Mouse (Mus musculus): ENCODE measurements around the gene Manbal. TPM values are rescaled to one million over a fixed set of nuclear protein-coding genes. Genes with fewer than 3 reads are reported as not detected.

Manbal gene
- polyA plus RNA-seq, 1 experiment from 2014 or later, result 35.9 TPM

DNA sequence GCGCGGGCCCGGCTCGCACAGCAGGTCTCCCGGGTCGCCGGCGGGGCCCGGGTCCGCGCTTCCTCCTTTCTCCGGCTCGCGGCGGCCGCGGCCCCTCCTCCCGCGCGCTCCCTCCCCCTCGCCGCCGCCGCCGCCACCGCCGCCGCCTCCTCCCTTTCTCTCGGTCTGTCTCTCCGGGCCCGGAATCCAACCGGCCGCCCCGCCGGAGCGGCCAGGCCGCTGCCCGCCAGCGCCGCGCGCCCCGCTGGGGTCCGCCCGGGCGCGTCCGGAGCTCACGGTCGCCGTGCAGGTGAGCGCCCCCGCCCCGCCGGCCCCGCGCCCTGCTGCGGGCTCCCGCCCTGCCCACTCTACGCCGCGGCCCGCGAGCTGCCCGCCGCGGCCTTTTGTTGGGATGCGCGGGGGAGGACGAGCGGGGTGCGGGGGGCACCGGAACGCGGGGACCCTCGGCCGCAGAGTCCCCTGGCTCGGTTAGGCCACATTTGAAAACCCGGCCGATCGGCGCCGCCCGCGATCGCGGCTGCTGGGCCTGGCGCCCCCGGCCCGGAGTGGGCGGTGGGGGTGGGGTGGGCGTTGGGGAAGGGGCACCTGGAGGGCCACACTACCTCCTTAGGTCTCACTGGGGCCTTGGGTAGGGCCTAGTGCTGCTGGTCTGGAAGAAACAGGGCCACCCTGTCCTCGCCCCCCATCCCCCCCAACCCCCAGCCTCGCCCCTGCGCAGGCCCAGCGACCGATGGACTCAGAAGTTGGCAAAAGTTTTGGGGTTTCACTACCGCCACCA, 56.9 kb downstream of the Manbal start:
- H3K36me3 ChIP-seq (ENCODE audit: control insufficient read depth, insufficient read depth, low read length), result no peaks in the 10 kb centered on the region
- peak overlapping the region; percentile 91 for H3K4me3 ChIP-seq (ENCODE audit: low read depth, low read length)
- peak overlapping the region; percentile 72 for H3K27ac ChIP-seq (ENCODE audit: low read depth, low read length)
- H3K27me3 ChIP-seq (ENCODE audit: control insufficient read depth, insufficient read depth, low read length), result no peaks in the 10 kb centered on the region; the same call in 1 of the 2 replicates
- ATAC-seq (ENCODE audit: low FRiP score) (peak; percentile 53), DNase-seq (ENCODE audit: low spot score, missing footprints) (no peak)
- H3K4me2 ChIP-seq, result peak overlapping the region; percentile 62
- H3K9ac ChIP-seq (ENCODE audit: low read length), result peak overlapping the region; percentile 99
- WGBS, result under 1% methylated on average over 56 of the region's 98 CpGs
- H3K4me1 ChIP-seq (ENCODE audit: control insufficient read depth, insufficient read depth, low read length), result peaks cover 32% of the 10 kb centered on the region
- H3K9me3 ChIP-seq (ENCODE audit: control insufficient read depth, low read length), result no peaks in the 10 kb centered on the region

DNA sequence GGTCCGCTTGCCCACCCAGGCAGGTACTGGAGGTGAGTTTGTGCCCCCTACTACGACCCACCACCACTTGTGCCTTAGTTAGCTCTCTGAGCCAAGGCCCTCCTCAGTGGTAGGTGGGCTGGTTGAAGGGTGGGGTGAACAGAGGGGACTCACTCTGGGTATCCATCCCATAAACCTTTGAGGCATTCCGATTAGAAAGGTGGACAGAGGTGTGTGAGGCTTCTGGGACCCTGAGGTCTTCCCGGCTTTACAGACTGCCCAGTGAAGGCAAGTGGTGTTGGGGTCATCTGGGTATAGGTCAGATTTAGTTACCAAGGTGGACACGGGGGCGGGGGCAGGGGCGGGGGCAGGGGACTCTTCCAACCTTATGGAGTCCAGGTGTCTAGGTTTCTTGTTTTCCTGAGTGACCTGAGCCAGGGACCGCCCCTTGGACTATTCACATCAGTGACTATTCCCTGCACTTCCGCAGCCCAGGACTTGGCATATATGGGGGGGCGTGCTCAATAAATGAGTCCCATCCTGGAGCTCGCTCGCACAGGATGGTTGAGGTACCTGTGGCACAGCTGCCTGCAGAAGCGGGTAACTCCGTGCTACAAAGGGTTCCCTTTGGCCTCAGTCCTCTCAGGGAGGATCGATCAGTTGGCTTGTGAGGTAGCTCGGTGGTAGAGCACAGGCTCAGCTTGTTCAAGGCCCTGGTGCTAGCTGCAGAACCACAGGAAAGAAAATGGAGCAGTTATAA, 57.7 kb downstream of the Manbal start:
- H3K27me3 ChIP-seq (ENCODE audit: control insufficient read depth, insufficient read depth, low read length), result no peaks in the 10 kb centered on the region; the same call in 1 of the 2 replicates
- H3K36me3 ChIP-seq (ENCODE audit: control insufficient read depth, insufficient read depth, low read length), result no peaks in the 10 kb centered on the region
- 75% methylated on average over 16 of the region's 16 CpGs for WGBS
- H3K4me1 ChIP-seq (ENCODE audit: control insufficient read depth, insufficient read depth, low read length), result peaks cover 32% of the 10 kb centered on the region
- peak overlapping the region; percentile 72; the same call in 1 of the 2 replicates for H3K27ac ChIP-seq (ENCODE audit: low read depth, low read length)
- ATAC-seq (ENCODE audit: low FRiP score), result peak; percentile 22
- peak overlapping the region; percentile 91 for H3K4me3 ChIP-seq (ENCODE audit: low read depth, low read length)
- peak; percentile 93 for DNase-seq (ENCODE audit: low spot score, missing footprints)
- H3K9ac ChIP-seq (ENCODE audit: low read length), result peak overlapping the region; percentile 99
- H3K9me3 ChIP-seq (ENCODE audit: control insufficient read depth, low read length), result no peaks in the 10 kb centered on the region
- peak overlapping the region; percentile 62 for H3K4me2 ChIP-seq

DNA sequence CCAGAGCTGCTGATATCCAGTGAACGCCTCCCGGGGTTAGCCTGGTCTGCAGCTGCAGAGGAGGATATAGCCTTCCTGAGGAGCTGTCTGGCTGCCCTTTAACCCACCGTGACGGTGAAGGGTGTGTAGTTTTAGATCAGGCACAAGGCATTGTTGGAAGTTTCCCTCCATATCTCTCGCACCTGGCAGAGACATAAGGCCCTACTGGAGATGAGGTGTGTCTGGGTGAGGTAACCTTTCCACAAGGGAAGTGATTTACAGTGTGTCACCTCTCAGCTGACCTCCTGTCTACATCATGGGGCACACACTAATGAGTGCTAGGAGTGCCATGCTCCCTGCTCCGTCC, 58.2 kb downstream of the Manbal start:
- peaks cover 2% of the 10 kb centered on the region; the same call in 1 of the 2 replicates for H3K36me3 ChIP-seq (ENCODE audit: control insufficient read depth, insufficient read depth, low read length)
- no peak overlapping the region for H3K27ac ChIP-seq (ENCODE audit: low read depth, low read length)
- 84% methylated on average over 6 of the region's 6 CpGs for whole genome bisulfite sequencing
- H3K27me3 ChIP-seq (ENCODE audit: control insufficient read depth, insufficient read depth, low read length), result no peaks in the 10 kb centered on the region; the same call in 1 of the 2 replicates
- H3K4me2 ChIP-seq, result peak overlapping the region; percentile 62
- peak; percentile 81 for DNase-seq (ENCODE audit: low spot score, missing footprints)
- H3K4me1 ChIP-seq (ENCODE audit: control insufficient read depth, insufficient read depth, low read length), result peaks cover 32% of the 10 kb centered on the region
- H3K9ac ChIP-seq (ENCODE audit: low read length), result peak overlapping the region; percentile 12; the same call in 1 of the 2 replicates
- H3K4me3 ChIP-seq (ENCODE audit: low read depth, low read length), result 0 out of 2 replicates have a peak overlapping the region, but pooled peaks have one; percentile 91
- no peaks in the 10 kb centered on the region for H3K9me3 ChIP-seq (ENCODE audit: control insufficient read depth, low read length)
- ATAC-seq (ENCODE audit: low FRiP score), result no peak

DNA sequence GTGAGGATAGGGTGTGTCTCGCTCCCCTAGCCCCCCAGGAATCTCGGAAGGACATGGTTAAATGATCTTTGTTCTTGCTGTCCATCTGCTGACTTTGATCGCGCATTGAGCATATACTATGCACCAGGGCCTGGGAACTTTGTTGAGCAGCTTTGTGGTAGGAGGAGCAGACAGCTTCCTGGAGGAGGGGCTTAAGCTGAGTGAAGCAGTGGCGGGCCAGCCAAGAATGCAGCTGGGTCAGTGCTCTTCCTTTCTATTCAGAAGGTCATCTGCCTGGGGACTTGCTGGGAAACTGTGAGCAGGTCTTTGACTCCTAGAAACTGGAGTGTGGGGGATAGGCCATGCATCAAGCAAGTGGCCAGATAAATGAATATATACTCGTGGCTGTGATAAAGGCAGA, 58.8 kb downstream of the Manbal start:
- ATAC-seq (ENCODE audit: low FRiP score) (no peak), DNase-seq (ENCODE audit: low spot score, missing footprints) (peak; percentile 85)
- WGBS, result 79% methylated on average over 6 of the region's 6 CpGs
- Histone ChIP-seq H3K36me3 (ENCODE audit: control insufficient read depth, insufficient read depth, low read length) (peaks cover 2% of the 10 kb centered on the region; the same call in 1 of the 2 replicates), H3K27ac (ENCODE audit: low read depth, low read length) (no peak overlapping the region), H3K4me1 (ENCODE audit: control insufficient read depth, insufficient read depth, low read length) (peaks cover 32% of the 10 kb centered on the region), H3K4me2 (no peak overlapping the region), H3K9ac (ENCODE audit: low read length) (no peak overlapping the region), H3K9me3 (ENCODE audit: control insufficient read depth, low read length) (no peaks in the 10 kb centered on the region), H3K27me3 (ENCODE audit: control insufficient read depth, insufficient read depth, low read length) (no peaks in the 10 kb centered on the region; the same call in 1 of the 2 replicates), H3K4me3 (ENCODE audit: low read depth, low read length) (no peak overlapping the region)

DNA sequence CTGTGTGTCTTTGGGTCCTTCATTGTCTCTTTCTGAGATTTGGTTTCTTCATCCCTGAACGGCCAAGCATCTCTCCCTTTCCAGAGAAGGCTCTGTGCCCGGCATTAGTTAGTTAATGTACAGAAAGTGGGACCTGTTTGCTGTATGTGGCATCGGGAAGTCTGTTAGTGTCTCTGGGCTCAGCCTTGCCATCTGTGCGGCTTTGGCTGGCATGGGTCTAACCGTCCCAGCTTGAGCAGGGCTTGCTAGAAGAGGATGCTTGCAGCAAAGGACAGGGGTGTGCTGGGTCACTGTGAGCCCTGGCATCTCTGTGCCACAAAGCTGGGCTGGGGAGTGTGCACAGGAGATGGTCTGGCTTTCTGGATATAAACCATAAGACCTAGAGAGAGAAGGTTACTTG, 59.8 kb downstream of the Manbal start:
- Histone ChIP-seq H3K9me3 (ENCODE audit: control insufficient read depth, low read length) (no peaks in the 10 kb centered on the region), H3K9ac (ENCODE audit: low read length) (no peak overlapping the region; the same call in 1 of the 2 replicates), H3K27me3 (ENCODE audit: control insufficient read depth, insufficient read depth, low read length) (no peaks in the 10 kb centered on the region; the same call in 1 of the 2 replicates), H3K4me1 (ENCODE audit: control insufficient read depth, insufficient read depth, low read length) (peaks cover 34% of the 10 kb centered on the region), H3K27ac (ENCODE audit: low read depth, low read length) (no peak overlapping the region), H3K36me3 (ENCODE audit: control insufficient read depth, insufficient read depth, low read length) (peaks cover 2% of the 10 kb centered on the region; the same call in 1 of the 2 replicates), H3K4me3 (ENCODE audit: low read depth, low read length) (no peak overlapping the region), H3K4me2 (no peak overlapping the region)
- WGBS, result 84% methylated on average over 5 of the region's 5 CpGs
- no peak for DNase-seq (ENCODE audit: low spot score, missing footprints)
- no peak for ATAC-seq (ENCODE audit: low FRiP score)

DNA sequence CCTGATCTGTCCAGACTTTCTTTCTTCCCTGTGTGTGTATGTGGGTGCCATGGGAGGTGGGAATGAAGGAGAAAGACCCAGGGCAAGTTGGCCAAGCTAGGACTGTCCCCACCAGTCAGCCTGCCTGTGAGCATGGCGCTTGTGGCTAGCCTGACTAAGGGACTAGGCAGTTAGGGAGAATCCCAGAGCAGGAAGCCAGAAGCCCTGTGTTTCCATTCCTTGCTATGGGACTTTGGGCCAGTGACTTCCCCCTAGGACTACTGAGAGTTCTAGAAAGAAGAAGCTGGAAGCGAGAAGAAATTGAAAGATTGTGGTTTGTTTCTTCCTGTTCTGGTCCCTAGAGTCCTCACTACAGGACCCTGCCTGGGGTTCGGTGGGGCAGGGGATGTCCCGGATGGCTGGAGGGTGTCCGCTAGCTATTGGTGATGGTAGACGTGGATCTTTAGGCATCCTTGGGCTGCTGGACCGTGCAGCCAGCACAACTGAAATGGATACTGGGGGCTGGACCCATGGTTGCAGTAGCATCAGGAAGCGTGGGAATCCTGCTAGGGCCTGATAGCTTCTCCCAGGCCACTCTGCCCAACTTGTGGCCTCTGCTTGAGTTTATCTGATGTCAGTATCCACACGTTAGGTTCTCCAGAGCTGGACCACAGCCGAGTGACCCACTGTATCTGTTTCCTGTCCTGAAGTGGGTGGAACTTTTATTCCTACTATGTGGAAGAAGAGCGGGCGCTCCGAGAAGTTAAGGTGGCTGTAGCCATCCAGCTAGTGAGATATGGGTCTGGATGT, 61.2 kb downstream of the Manbal start:
- Histone ChIP-seq H3K27me3 (ENCODE audit: control insufficient read depth, insufficient read depth, low read length) (no peaks in the 10 kb centered on the region), H3K9me3 (ENCODE audit: control insufficient read depth, low read length) (no peaks in the 10 kb centered on the region), H3K4me1 (ENCODE audit: control insufficient read depth, insufficient read depth, low read length) (peaks cover 26% of the 10 kb centered on the region), H3K4me2 (no peak overlapping the region), H3K4me3 (ENCODE audit: low read depth, low read length) (no peak overlapping the region), H3K9ac (ENCODE audit: low read length) (no peak overlapping the region; the same call in 1 of the 2 replicates), H3K27ac (ENCODE audit: low read depth, low read length) (no peak overlapping the region), H3K36me3 (ENCODE audit: control insufficient read depth, insufficient read depth, low read length) (peaks cover 2% of the 10 kb centered on the region; the same call in 1 of the 2 replicates)
- ATAC-seq (ENCODE audit: low FRiP score), result no peak
- DNase-seq (ENCODE audit: low spot score, missing footprints), result no peak
- 96% methylated on average over 13 of the region's 13 CpGs for WGBS

DNA sequence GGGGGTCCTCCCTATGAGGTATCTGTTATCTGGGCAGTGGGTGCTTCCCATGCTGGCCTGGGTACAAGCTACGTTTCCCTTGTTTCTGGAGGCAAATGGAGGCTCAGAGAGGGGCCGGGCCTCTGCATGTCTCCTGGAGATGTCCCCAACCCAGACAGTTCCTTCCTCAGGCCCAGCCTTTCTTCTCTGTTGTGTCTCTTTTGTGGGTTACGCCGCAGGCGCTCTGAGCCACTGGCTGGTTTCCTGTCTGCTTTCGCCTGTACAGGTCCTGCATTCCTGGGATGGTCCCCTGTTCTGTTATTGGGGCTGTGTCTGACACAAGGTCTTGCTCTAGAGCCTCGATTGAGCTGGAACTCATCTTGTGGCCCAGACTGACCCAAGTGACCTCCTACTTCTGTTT, 62.3 kb downstream of the Manbal start:
- Histone ChIP-seq H3K4me3 (ENCODE audit: low read depth, low read length) (no peak overlapping the region), H3K4me1 (ENCODE audit: control insufficient read depth, insufficient read depth, low read length) (peaks cover 27% of the 10 kb centered on the region), H3K9ac (ENCODE audit: low read length) (no peak overlapping the region), H3K4me2 (no peak overlapping the region), H3K27ac (ENCODE audit: low read depth, low read length) (no peak overlapping the region), H3K36me3 (ENCODE audit: control insufficient read depth, insufficient read depth, low read length) (peaks cover 2% of the 10 kb centered on the region; the same call in 1 of the 2 replicates), H3K27me3 (ENCODE audit: control insufficient read depth, insufficient read depth, low read length) (no peaks in the 10 kb centered on the region), H3K9me3 (ENCODE audit: control insufficient read depth, low read length) (no peaks in the 10 kb centered on the region)
- ATAC-seq (ENCODE audit: low FRiP score) (no peak), DNase-seq (ENCODE audit: low spot score, missing footprints) (no peak)
- 87% methylated on average over 7 of the region's 7 CpGs for WGBS

DNA sequence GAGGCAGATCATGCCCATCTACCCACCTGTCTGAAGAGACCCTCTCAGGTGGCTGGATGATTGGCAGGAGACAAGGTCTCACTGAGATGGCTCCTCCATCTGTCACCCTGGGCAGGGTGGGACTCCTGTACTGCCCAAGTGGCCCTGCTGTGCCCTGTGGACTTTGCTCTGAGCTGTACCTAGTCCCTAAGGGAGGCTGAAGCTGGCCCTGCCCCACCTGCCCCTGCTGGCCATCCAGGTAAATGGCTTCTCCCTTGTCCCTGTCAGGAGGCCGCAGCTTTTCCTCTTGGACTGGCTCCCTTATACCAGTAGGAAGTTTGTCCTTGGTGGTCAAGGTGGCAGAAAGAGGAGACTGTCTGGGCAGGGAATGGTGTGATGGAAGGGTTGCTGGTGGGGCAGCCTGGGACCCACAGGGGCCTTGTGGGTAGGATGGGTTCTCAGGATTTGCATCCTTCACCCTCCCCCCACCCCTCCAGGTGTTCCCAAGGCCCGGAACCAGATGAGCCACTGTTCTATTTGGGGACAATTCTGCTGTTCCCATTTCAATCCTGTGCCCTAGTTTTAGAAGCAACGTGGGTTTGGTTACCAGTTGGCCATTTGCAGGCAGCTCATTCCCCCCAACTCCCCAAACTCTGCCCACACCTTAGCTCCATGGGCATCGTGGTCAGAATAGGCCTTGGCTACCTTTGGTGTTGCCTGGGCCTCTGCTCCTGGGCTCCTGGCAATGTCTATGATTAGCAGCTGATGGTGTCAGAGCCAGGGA, 63.5 kb downstream of the Manbal start:
- peaks cover 19% of the 10 kb centered on the region for H3K4me1 ChIP-seq (ENCODE audit: control insufficient read depth, insufficient read depth, low read length)
- WGBS, result 78% methylated on average over 4 of the region's 4 CpGs
- ATAC-seq (ENCODE audit: low FRiP score), result no peak
- H3K27me3 ChIP-seq (ENCODE audit: control insufficient read depth, insufficient read depth, low read length), result no peaks in the 10 kb centered on the region
- no peak for DNase-seq (ENCODE audit: low spot score, missing footprints)
- no peak overlapping the region for H3K4me2 ChIP-seq
- H3K27ac ChIP-seq (ENCODE audit: low read depth, low read length), result no peak overlapping the region
- peaks cover 2% of the 10 kb centered on the region; the same call in 1 of the 2 replicates for H3K36me3 ChIP-seq (ENCODE audit: control insufficient read depth, insufficient read depth, low read length)
- H3K4me3 ChIP-seq (ENCODE audit: low read depth, low read length), result no peak overlapping the region
- H3K9ac ChIP-seq (ENCODE audit: low read length), result no peak overlapping the region
- H3K9me3 ChIP-seq (ENCODE audit: control insufficient read depth, low read length), result no peaks in the 10 kb centered on the region

Measured in midbrain, embryonic 11.5 days (tissue).